Mouse (Mus musculus) embryonic facial prominence, embryonic 10.5 days (tissue): ENCODE data around the gene Nyap1. TPM values are rescaled to one million over a fixed set of nuclear protein-coding genes. Genes with fewer than 3 reads are reported as not detected.
"Not testable (repeated sequence)": the region's sequence is repeated elsewhere in the genome, so short reads cannot be mapped to it uniquely, and the experiment has no call there.

ENCODE experiments used
- DNase-seq: peaks from one replicate; pipeline ENCODE4 v3.0.0-alpha.2; 2017; ENCODE audit warnings: low spot score
- H3K27ac ChIP-seq: fragments of 300-500 bp; sonication (generic); replicated peaks from 2 replicates; pipeline ENCODE4 v1.5.1; 2016; ENCODE audit warnings: mild to moderate bottlenecking
- H3K27me3 ChIP-seq: fragments of 300-500 bp; sonication (generic); replicated peaks from 2 replicates; pipeline ENCODE4 v1.6.1; 2016; ENCODE audit warnings: low read depth, mild to moderate bottlenecking; ENCODE audit not compliant: poor library complexity, severe bottlenecking
- H3K36me3 ChIP-seq: fragments of 300-500 bp; sonication (generic); replicated peaks from 2 replicates; pipeline ENCODE4 v1.6.1; 2016; ENCODE audit warnings: mild to moderate bottlenecking, moderate library complexity
- H3K4me1 ChIP-seq: fragments of 300-500 bp; sonication (generic); 2 replicates; pipeline ENCODE4 v1.6.1; 2016
- H3K4me3 ChIP-seq: fragments of 300-500 bp; sonication (generic); 2 replicates; pipeline ENCODE4 v1.5.1; 2016; ENCODE audit warnings: mild to moderate bottlenecking, moderate library complexity
- H3K9me3 ChIP-seq: fragments of 300-500 bp; sonication (generic); 2 replicates; pipeline ENCODE4 v1.6.1; 2016; ENCODE audit warnings: mild to moderate bottlenecking
- WGBS: fragments of 180-500 bp; shearing (Covaris S2); methylation state at CpG from one replicate; pipeline ENCODE4 v1.1.7; 2016; 5-methylcytosine and 5-hydroxymethylcytosine counted together
- polyA plus RNA-seq: library from polyadenylated mRNA; unstranded; fragments of >200 nt; fragmentation: Nextera tagmentation; extraction: Ambion mirVana; gene quantifications from 2 replicates; pipeline ENCODE4 v1.2.1, GENCODE M21; 2016

Gene Nyap1
- polyA plus RNA-seq, 1 experiment from 2014 or later = 3.0 TPM

DNA sequence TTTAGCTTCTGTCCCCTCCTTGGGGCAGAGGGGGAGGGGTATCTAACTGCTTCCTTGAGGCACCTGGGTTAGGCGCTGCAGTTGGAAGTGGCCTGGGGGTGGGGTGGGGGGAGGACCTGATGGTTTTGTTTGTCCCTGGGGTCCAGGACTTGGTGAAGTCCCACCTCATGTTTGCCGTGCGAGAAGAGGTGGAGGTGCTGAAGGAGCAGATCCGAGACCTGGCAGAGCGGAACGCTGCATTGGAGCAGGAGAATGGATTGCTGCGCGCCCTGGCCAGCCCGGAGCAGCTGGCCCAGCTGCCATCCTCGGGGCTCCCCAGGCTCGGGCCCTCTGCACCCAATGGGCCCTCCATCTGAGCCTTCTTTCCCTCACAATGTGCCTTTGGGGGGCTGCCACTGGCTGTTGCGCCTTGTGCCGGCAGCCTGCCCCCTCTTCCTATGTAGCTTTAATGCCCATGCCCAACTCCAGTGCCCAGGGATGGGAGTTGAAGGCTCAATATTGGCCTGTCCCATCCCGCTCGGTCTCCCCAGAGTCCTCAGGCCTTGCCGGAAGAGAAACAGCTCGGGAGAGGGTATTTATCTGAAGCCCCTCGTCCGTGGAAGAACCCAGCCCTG lies 17.6 kb upstream of the Nyap1 start:
- Histone ChIP-seq H3K4me1 (peaks cover 19% of the 10 kb centered on the region), H3K27me3 (no peaks in the 10 kb centered on the region), H3K4me3 (no peak overlapping the region), H3K27ac (no peak overlapping the region), H3K9me3 (no peaks in the 10 kb centered on the region), H3K36me3 (peaks cover 55% of the 10 kb centered on the region)
- DNase-seq = no peak
- WGBS = 91% methylated on average over 19 of the region's 19 CpGs

DNA sequence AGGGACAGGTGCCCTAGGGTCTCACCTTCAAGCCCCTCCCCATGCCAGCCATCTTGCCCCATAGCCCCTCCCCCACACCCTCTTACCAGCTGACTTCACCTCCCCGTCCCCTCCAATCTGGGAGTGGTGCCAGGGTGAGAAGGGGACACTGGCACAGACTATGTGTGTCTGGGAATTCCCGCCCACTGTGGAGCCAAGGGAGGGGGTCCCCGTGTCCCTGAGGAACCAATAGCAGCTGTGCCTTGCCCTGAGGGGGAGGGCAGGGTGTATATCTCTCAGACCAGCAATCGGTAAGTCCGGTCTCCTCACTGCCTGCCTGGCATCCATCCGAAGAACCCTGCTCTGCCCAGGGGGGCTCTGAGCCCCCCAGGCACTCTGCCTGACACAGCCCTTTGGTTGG lies 16.5 kb upstream of the Nyap1 start:
- Histone ChIP-seq H3K9me3 (no peaks in the 10 kb centered on the region), H3K27me3 (no peaks in the 10 kb centered on the region), H3K4me1 (peaks cover 19% of the 10 kb centered on the region), H3K4me3 (no peak overlapping the region), H3K27ac (no peak overlapping the region; the same call in 1 of the 2 replicates), H3K36me3 (peaks cover 67% of the 10 kb centered on the region)
- no peak for DNase-seq
- 85% methylated on average over 6 of the region's 6 CpGs for WGBS

GRCm38 (mm10) chr5:137756882-137757661 lies 15.7 kb upstream of the Nyap1 start:
- Histone ChIP-seq H3K4me1 (peaks cover 19% of the 10 kb centered on the region), H3K36me3 (peaks cover 75% of the 10 kb centered on the region), H3K4me3 (no peak overlapping the region), H3K27me3 (no peaks in the 10 kb centered on the region), H3K27ac (no peak overlapping the region), H3K9me3 (no peaks in the 10 kb centered on the region)
- peak; percentile 86 for DNase-seq
- whole genome bisulfite sequencing = 43% methylated on average over 10 of the region's 10 CpGs

DNA sequence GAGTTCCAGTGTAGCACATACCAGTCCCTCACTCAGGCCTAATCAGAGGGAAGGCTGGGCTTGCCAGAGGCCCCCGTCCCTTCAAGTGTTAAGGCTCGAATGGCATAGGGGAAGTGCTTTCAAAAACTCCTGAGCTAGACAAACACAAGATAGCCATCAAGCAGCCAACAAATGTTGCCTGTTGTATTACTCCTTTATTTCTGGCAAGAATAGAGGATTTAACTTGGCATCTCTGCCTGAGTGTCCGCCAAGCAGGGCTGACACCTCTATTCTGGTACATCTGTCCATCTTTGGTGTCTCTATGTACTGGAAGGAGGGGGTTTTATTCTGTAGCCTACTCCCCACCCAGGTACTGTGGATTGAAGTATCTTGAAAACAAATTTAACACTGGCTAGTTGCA lies 14.7 kb upstream of the Nyap1 start:
- 87% methylated on average over 3 of the region's 3 CpGs for WGBS
- Histone ChIP-seq H3K4me3 (no peak overlapping the region), H3K27ac (no peak overlapping the region), H3K36me3 (peaks cover 85% of the 10 kb centered on the region), H3K27me3 (no peaks in the 10 kb centered on the region), H3K4me1 (peaks cover 19% of the 10 kb centered on the region), H3K9me3 (no peaks in the 10 kb centered on the region)
- no peak for DNase-seq

- no peak for DNase-seq
- Histone ChIP-seq H3K27me3 (no peaks in the 10 kb centered on the region), H3K4me3 (no peak overlapping the region), H3K36me3 (peaks cover 91% of the 10 kb centered on the region), H3K9me3 (no peaks in the 10 kb centered on the region), H3K4me1 (peaks cover 19% of the 10 kb centered on the region), H3K27ac (no peak overlapping the region)
- WGBS = 82% methylated on average over 5 of the region's 5 CpGs
These were observed 14.0 kb upstream of the Nyap1 start for GRCm38 (mm10) chr5:137755425-137755824.

DNA sequence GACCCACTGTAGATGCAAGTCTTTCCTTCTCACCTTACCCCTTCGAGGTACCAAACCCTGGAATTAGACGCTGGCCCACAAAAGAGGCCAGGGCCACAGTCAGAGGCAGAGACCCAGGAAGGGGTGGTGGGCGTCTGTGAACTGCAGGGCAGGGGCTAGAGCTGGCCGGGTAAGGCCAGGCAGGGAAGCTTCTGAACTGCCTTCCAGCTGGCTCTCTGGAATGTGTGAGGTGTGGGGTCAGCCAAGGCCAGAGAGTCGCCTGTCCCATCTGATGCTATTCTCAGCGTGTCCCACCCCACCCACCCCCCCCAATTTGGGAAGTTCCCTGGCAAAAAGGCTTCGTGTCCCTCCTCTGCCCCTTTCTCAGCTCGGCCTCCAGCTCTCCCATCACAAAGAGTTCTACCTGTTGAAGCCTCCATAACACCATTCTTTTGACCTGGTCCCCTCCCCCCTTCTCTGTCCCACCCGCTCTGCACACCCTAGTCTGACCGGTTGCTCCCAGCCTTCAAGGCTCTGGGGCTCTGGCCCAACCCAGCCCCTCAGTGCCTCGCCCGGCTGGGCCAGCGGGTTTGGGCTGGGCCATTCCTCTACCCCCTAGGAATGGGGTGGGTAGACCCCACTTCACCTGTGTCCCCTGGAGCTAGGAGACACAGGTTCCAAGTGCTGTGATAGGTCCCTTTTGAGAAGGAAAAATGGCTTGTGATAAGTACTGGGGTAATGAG lies 11.9 kb upstream of the Nyap1 start:
- Histone ChIP-seq H3K4me3 (no peak overlapping the region), H3K36me3 (peaks cover 83% of the 10 kb centered on the region), H3K9me3 (no peaks in the 10 kb centered on the region), H3K4me1 (peaks cover 25% of the 10 kb centered on the region), H3K27ac (no peak overlapping the region), H3K27me3 (no peaks in the 10 kb centered on the region)
- 83% methylated on average over 13 of the region's 13 CpGs for WGBS
- DNase-seq = no peak

GRCm38 (mm10) chr5:137751988-137752387 lies 10.6 kb upstream of the Nyap1 start:
- peaks cover 72% of the 10 kb centered on the region for H3K36me3 ChIP-seq
- no peaks in the 10 kb centered on the region for H3K27me3 ChIP-seq
- H3K4me3 ChIP-seq = no peak overlapping the region
- H3K27ac ChIP-seq = no peak overlapping the region
- DNase-seq = no peak
- H3K9me3 ChIP-seq = no peaks in the 10 kb centered on the region
- 92% methylated on average over 6 of the region's 6 CpGs for WGBS
- H3K4me1 ChIP-seq = peaks cover 35% of the 10 kb centered on the region

GRCm38 (mm10) chr5:137751221-137751887 lies 9.9 kb upstream of the Nyap1 start:
- no peak overlapping the region for H3K4me3 ChIP-seq
- peaks cover 66% of the 10 kb centered on the region for H3K36me3 ChIP-seq
- no peaks in the 10 kb centered on the region for H3K27me3 ChIP-seq
- WGBS = 94% methylated on average over 13 of the region's 13 CpGs
- no peaks in the 10 kb centered on the region for H3K9me3 ChIP-seq
- no peak for DNase-seq
- peaks cover 37% of the 10 kb centered on the region for H3K4me1 ChIP-seq
- H3K27ac ChIP-seq = no peak overlapping the region

GRCm38 (mm10) chr5:137750212-137750611 lies 8.8 kb upstream of the Nyap1 start:
- 93% methylated on average over 8 of the region's 8 CpGs for WGBS

GRCm38 (mm10) chr5:137749196-137749836 lies 7.9 kb upstream of the Nyap1 start:
- Histone ChIP-seq H3K4me3 (peak overlapping the region; percentile 88), H3K36me3 (peaks cover 49% of the 10 kb centered on the region), H3K4me1 (peaks cover 40% of the 10 kb centered on the region), H3K27me3 (no peaks in the 10 kb centered on the region), H3K27ac (0 out of 2 replicates have a peak overlapping the region, but pooled peaks have one; percentile 26), H3K9me3 (no peaks in the 10 kb centered on the region)
- no peak for DNase-seq
- 56% methylated on average over 6 of the region's 6 CpGs for WGBS

More at GRCm38 (mm10) chr5:137750212-137750611, 8.8 kb upstream of the Nyap1 start:
- H3K4me3 ChIP-seq, H3K27me3 ChIP-seq, H3K27ac ChIP-seq, DNase-seq, H3K9me3 ChIP-seq: not testable (repeated sequence)
- Histone ChIP-seq H3K4me1 (peaks cover 39% of the 10 kb centered on the region), H3K36me3 (peaks cover 54% of the 10 kb centered on the region)

- peak; percentile 34 for DNase-seq
- peak overlapping the region; percentile 88 for H3K4me3 ChIP-seq
- H3K36me3 ChIP-seq = peaks cover 39% of the 10 kb centered on the region
- 48% methylated on average over 5 of the region's 5 CpGs for WGBS
- H3K27ac ChIP-seq = peak overlapping the region; percentile 93
- H3K9me3 ChIP-seq = no peaks in the 10 kb centered on the region
- no peaks in the 10 kb centered on the region for H3K27me3 ChIP-seq
- H3K4me1 ChIP-seq = peaks cover 40% of the 10 kb centered on the region
These were observed 6.8 kb upstream of the Nyap1 start for GRCm38 (mm10) chr5:137748130-137748770.
